Mouse (Mus musculus) hindbrain, embryonic 14.5 days (tissue): Measurements from ENCODE around the gene Cyp17a1. TPM values are rescaled to one million over a fixed set of nuclear protein-coding genes. Genes with fewer than 3 reads are reported as not detected.

ENCODE experiments used
- ATAC-seq: fragments of 200-750 bp; cut with Nextera tagmentation; 2 replicates; pipeline ENCODE4 v1.8.0; 2017; ENCODE audit warnings: moderate number of reproducible peaks, mild to moderate bottlenecking, moderate TSS enrichment, moderate library complexity; ENCODE audit not compliant: low FRiP score
- DNase-seq: peaks from one replicate; pipeline ENCODE4 v3.0.0-alpha.2; 2015; ENCODE audit warnings: low spot score
- H3K27ac ChIP-seq: fragments of 300-500 bp; sonication (generic); 2 replicates; pipeline ENCODE4 v1.5.1; 2014; ENCODE audit warnings: mild to moderate bottlenecking, moderate library complexity
- H3K27me3 ChIP-seq: fragments of 300-500 bp; sonication (generic); 2 replicates; pipeline ENCODE4 v1.6.1; 2014; ENCODE audit warnings: mild to moderate bottlenecking, low read length, mixed read lengths; ENCODE audit not compliant: control insufficient read depth, insufficient read depth
- H3K36me3 ChIP-seq: fragments of 300-500 bp; sonication (generic); replicated peaks from 2 replicates; pipeline ENCODE4 v1.6.1; 2014; ENCODE audit not compliant: control insufficient read depth, insufficient read depth
- H3K4me1 ChIP-seq: fragments of 300-500 bp; sonication (generic); replicated peaks from 2 replicates; pipeline ENCODE4 v1.6.1; 2014; ENCODE audit warnings: antibody characterized with exemption, low read length, mixed read lengths; ENCODE audit not compliant: control insufficient read depth, insufficient read depth
- H3K4me2 ChIP-seq: fragments of 300-500 bp; sonication (generic); replicated peaks from 2 replicates; pipeline ENCODE4 v1.6.1; 2014; ENCODE audit warnings: mild to moderate bottlenecking, moderate library complexity
- H3K4me3 ChIP-seq: fragments of 300-500 bp; sonication (generic); replicated peaks from 2 replicates; pipeline ENCODE4 v1.5.1; 2014; ENCODE audit warnings: mild to moderate bottlenecking, low read length
- H3K9ac ChIP-seq: fragments of 300-500 bp; sonication (generic); 2 replicates; pipeline ENCODE4 v1.6.1; 2014
- H3K9me3 ChIP-seq: fragments of 300-500 bp; sonication (generic); 2 replicates; pipeline ENCODE4 v1.6.1; 2016; ENCODE audit warnings: low read length; ENCODE audit not compliant: control insufficient read depth
- WGBS: fragments of 180-500 bp; shearing (Covaris S2); extraction: QIAGEN DNeasy Blood & Tissue Kit; methylation state at CpG from one replicate; pipeline ENCODE4 v1.1.7; 2014; 5-methylcytosine and 5-hydroxymethylcytosine counted together
- polyA plus RNA-seq: library from polyadenylated mRNA; unstranded; fragments of >200 nt; fragmentation: Nextera tagmentation; extraction: Ambion mirVana; gene quantifications from 2 replicates; pipeline ENCODE4 v1.2.1, GENCODE M21; 2014

Cyp17a1 gene
- polyA plus RNA-seq, 1 experiment from 2014 or later, result not detected

GRCm38 (mm10) chr19:46639496-46639895, 33.5 kb downstream of the Cyp17a1 start:
- H3K27ac ChIP-seq, result no peak overlapping the region
- 89% methylated on average over 14 of the region's 14 CpGs for WGBS

GRCm38 (mm10) chr19:46639053-46639452, 33.9 kb downstream of the Cyp17a1 start:
- H3K27ac ChIP-seq, result no peak overlapping the region
- no peak overlapping the region for H3K4me2 ChIP-seq
- no peaks in the 10 kb centered on the region for H3K9me3 ChIP-seq
- no peak overlapping the region for H3K4me3 ChIP-seq
- H3K27me3 ChIP-seq, result no peaks in the 10 kb centered on the region
- DNase-seq, result no peak
- ATAC-seq, result no peak
- no peak overlapping the region for H3K9ac ChIP-seq
- H3K36me3 ChIP-seq, result peaks cover 18% of the 10 kb centered on the region; the same call in 1 of the 2 replicates
- H3K4me1 ChIP-seq, result peaks cover 28% of the 10 kb centered on the region

More at GRCm38 (mm10) chr19:46639496-46639895, 33.5 kb downstream of the Cyp17a1 start:
- no peak for DNase-seq
- Histone ChIP-seq H3K4me3 (no peak overlapping the region), H3K27me3 (no peaks in the 10 kb centered on the region), H3K9ac (no peak overlapping the region), H3K9me3 (no peaks in the 10 kb centered on the region), H3K4me1 (peaks cover 32% of the 10 kb centered on the region), H3K4me2 (no peak overlapping the region), H3K36me3 (peaks cover 23% of the 10 kb centered on the region; the same call in 1 of the 2 replicates)
- no peak for ATAC-seq

GRCm38 (mm10) chr19:46637598-46637997, 35.4 kb downstream of the Cyp17a1 start:
- no peaks in the 10 kb centered on the region for H3K9me3 ChIP-seq
- DNase-seq (no peak), ATAC-seq (no peak)
- H3K27me3 ChIP-seq, result no peaks in the 10 kb centered on the region
- 83% methylated on average over 6 of the region's 6 CpGs for WGBS
- peaks cover 21% of the 10 kb centered on the region for H3K4me1 ChIP-seq
- H3K4me3 ChIP-seq, result no peak overlapping the region
- H3K4me2 ChIP-seq, result no peak overlapping the region
- H3K36me3 ChIP-seq, result peaks cover 20% of the 10 kb centered on the region; the same call in 1 of the 2 replicates
- no peak overlapping the region for H3K9ac ChIP-seq
- H3K27ac ChIP-seq, result no peak overlapping the region

- Histone ChIP-seq H3K27me3 (no peaks in the 10 kb centered on the region), H3K4me2 (no peak overlapping the region), H3K27ac (no peak overlapping the region), H3K4me1 (peaks cover 7% of the 10 kb centered on the region), H3K9ac (no peak overlapping the region), H3K9me3 (no peaks in the 10 kb centered on the region), H3K4me3 (no peak overlapping the region), H3K36me3 (peaks cover 21% of the 10 kb centered on the region; the same call in 1 of the 2 replicates)
- 69% methylated on average over 9 of the region's 9 CpGs for WGBS
- no peak for DNase-seq
- ATAC-seq, result no peak
These were observed 37.2 kb downstream of the Cyp17a1 start for GRCm38 (mm10) chr19:46635766-46636165.

GRCm38 (mm10) chr19:46631637-46632036, 41.3 kb downstream of the Cyp17a1 start:
- no peak for ATAC-seq
- Histone ChIP-seq H3K9ac (no peak overlapping the region), H3K27ac (no peak overlapping the region), H3K9me3 (no peaks in the 10 kb centered on the region), H3K4me3 (no peak overlapping the region), H3K27me3 (no peaks in the 10 kb centered on the region), H3K4me2 (no peak overlapping the region), H3K36me3 (peaks cover 3% of the 10 kb centered on the region; the same call in 1 of the 2 replicates), H3K4me1 (peaks cover 4% of the 10 kb centered on the region)
- 83% methylated on average over 9 of the region's 9 CpGs for WGBS
- DNase-seq, result no peak

- DNase-seq (no peak), ATAC-seq (no peak)
- no peaks in the 10 kb centered on the region for H3K4me1 ChIP-seq
- WGBS, result 69% methylated on average over 9 of the region's 9 CpGs
- H3K27me3 ChIP-seq, result no peaks in the 10 kb centered on the region
- H3K9ac ChIP-seq, result no peak overlapping the region
- H3K36me3 ChIP-seq, result peaks cover 6% of the 10 kb centered on the region; the same call in 1 of the 2 replicates
- H3K27ac ChIP-seq, result no peak overlapping the region
- no peak overlapping the region for H3K4me2 ChIP-seq
- no peaks in the 10 kb centered on the region for H3K9me3 ChIP-seq
- H3K4me3 ChIP-seq, result no peak overlapping the region
These were observed 43.2 kb downstream of the Cyp17a1 start for GRCm38 (mm10) chr19:46629807-46630206.

- H3K9ac ChIP-seq, result no peak overlapping the region
- no peak overlapping the region for H3K4me2 ChIP-seq
- no peaks in the 10 kb centered on the region for H3K9me3 ChIP-seq
- H3K27ac ChIP-seq, result no peak overlapping the region
- WGBS, result 93% methylated on average over 10 of the region's 10 CpGs
- H3K4me1 ChIP-seq, result peaks cover 13% of the 10 kb centered on the region
- no peak for ATAC-seq
- DNase-seq, result no peak
- H3K27me3 ChIP-seq, result no peaks in the 10 kb centered on the region
- H3K4me3 ChIP-seq, result no peak overlapping the region
- peaks cover 6% of the 10 kb centered on the region; the same call in 1 of the 2 replicates for H3K36me3 ChIP-seq
These were observed 44.6 kb downstream of the Cyp17a1 start for GRCm38 (mm10) chr19:46628403-46628802.

GRCm38 (mm10) chr19:46625519-46625918, 47.5 kb downstream of the Cyp17a1 start:
- Histone ChIP-seq H3K4me2 (no peak overlapping the region), H3K4me1 (peaks cover 42% of the 10 kb centered on the region), H3K9ac (no peak overlapping the region), H3K9me3 (no peaks in the 10 kb centered on the region), H3K36me3 (0 out of 2 replicates have a peak, but pooled peaks cover 3% of the 10 kb centered on the region), H3K27me3 (no peaks in the 10 kb centered on the region), H3K27ac (no peak overlapping the region), H3K4me3 (no peak overlapping the region)
- WGBS, result 74% methylated on average over 10 of the region's 10 CpGs
- ATAC-seq, result no peak
- no peak for DNase-seq

- peaks cover 46% of the 10 kb centered on the region for H3K4me1 ChIP-seq
- H3K27me3 ChIP-seq, result no peaks in the 10 kb centered on the region
- no peak overlapping the region for H3K27ac ChIP-seq
- ATAC-seq (no peak), DNase-seq (no peak)
- no peaks in the 10 kb centered on the region for H3K9me3 ChIP-seq
- no peak overlapping the region for H3K4me2 ChIP-seq
- 0 out of 2 replicates have a peak, but pooled peaks cover 3% of the 10 kb centered on the region for H3K36me3 ChIP-seq
- 93% methylated on average over 12 of the region's 12 CpGs for WGBS
- no peak overlapping the region for H3K9ac ChIP-seq
- H3K4me3 ChIP-seq, result no peak overlapping the region
These were observed 48.0 kb downstream of the Cyp17a1 start for GRCm38 (mm10) chr19:46625015-46625414.
